Mouse (Mus musculus) left cerebral cortex, adult 8-10 months (tissue): ENCODE results near the gene Ddx49. TPM values are rescaled to one million over a fixed set of nuclear protein-coding genes. Genes with fewer than 3 reads are reported as not detected.
A peak's percentile ranks its signal among the peaks of the same experiment; 100 is the strongest.

ENCODE experiments used
- DNase-seq, 2 experiments: peaks; one replicate each; pipeline ENCODE4 v3.0.0; 2022; ENCODE audit warnings: low spot score in 2 of 2
- total RNA-seq, 4 experiments: library from RNA; stranded (reverse); gene quantifications; 2 replicates each; pipeline ENCODE4 v1.2.4; 2022

Ddx49 gene
- total RNA-seq, 4 experiments from 2014 or later, result 47.5 to 55.7 (median 51.8) TPM

GRCm38 (mm10) chr8:70317872-70318271, 15.6 kb upstream of the Ddx49 start:
- DNase-seq, result no peak

- peak; percentile 48 to 95 for DNase-seq
These were observed 14.5 kb upstream of the Ddx49 start for GRCm38 (mm10) chr8:70316511-70317504.

GRCm38 (mm10) chr8:70315624-70316510, 13.6 kb upstream of the Ddx49 start, which contains the start of gene Cers1:
Cers1 (plus strand) TSS chr8:70315775.
- DNase-seq, result peak; percentile 67 to 80

GRCm38 (mm10) chr8:70313399-70313798, 11.1 kb upstream of the Ddx49 start:
- no peak for DNase-seq

- no peak for DNase-seq
These were observed 7.0 kb upstream of the Ddx49 start for GRCm38 (mm10) chr8:70309311-70309710.

GRCm38 (mm10) chr8:70302901-70303300, 612 bp upstream of the Ddx49 start:
- no peak for DNase-seq

GRCm38 (mm10) chr8:70300881-70301280, 1.4 kb downstream of the Ddx49 start:
- DNase-seq, result no peak

GRCm38 (mm10) chr8:70293988-70294405, 8.3 kb downstream of the Ddx49 start:
- DNase-seq, result no peak

GRCm38 (mm10) chr8:70286737-70287136, 15.6 kb downstream of the Ddx49 start:
- no peak for DNase-seq

- DNase-seq, result no peak
These were observed 17.0 kb downstream of the Ddx49 start for GRCm38 (mm10) chr8:70285304-70285703.

GRCm38 (mm10) chr8:70284421-70284820, 17.9 kb downstream of the Ddx49 start:
- no peak for DNase-seq

GRCm38 (mm10) chr8:70283136-70284077, 18.9 kb downstream of the Ddx49 start:
- DNase-seq, result no peak

- peak; percentile 49 to 71 for DNase-seq
These were observed 19.6 kb downstream of the Ddx49 start, which contains the start of gene Homer3 for GRCm38 (mm10) chr8:70282603-70283135. Homer3 (plus strand) TSS chr8:70282827.

- no peak for DNase-seq
These were observed 21.3 kb downstream of the Ddx49 start for GRCm38 (mm10) chr8:70281001-70281400.

- DNase-seq, result no peak
These were observed 23.0 kb downstream of the Ddx49 start for GRCm38 (mm10) chr8:70279266-70279665.

- DNase-seq, result peak; percentile 13 to 38
These were observed 24.1 kb downstream of the Ddx49 start for GRCm38 (mm10) chr8:70278175-70278574.

- DNase-seq, result no peak
These were observed 25.8 kb downstream of the Ddx49 start for GRCm38 (mm10) chr8:70276476-70276875.

GRCm38 (mm10) chr8:70274350-70274749, 27.9 kb downstream of the Ddx49 start:
- DNase-seq, result no peak

GRCm38 (mm10) chr8:70272949-70273348, 29.3 kb downstream of the Ddx49 start:
- no peak for DNase-seq
